Mouse (Mus musculus) embryonic facial prominence, embryonic 13.5 days (tissue): ENCODE results near the gene Gng8. TPM values are rescaled to one million over a fixed set of nuclear protein-coding genes. Genes with fewer than 3 reads are reported as not detected.
A peak's percentile ranks its signal among the peaks of the same experiment; 100 is the strongest.

Experiments
- ATAC-seq: fragments of 200-750 bp; cut with Nextera tagmentation; 2 replicates; pipeline ENCODE4 v1.8.0; 2017; ENCODE audit warnings: low read depth; ENCODE audit not compliant: insufficient number of reproducible peaks, insufficient read depth, low FRiP score, low TSS enrichment
- H3K27ac ChIP-seq: fragments of 300-500 bp; sonication (generic); 2 replicates; pipeline ENCODE4 v1.5.1; 2015; ENCODE audit warnings: moderate library complexity, mild to moderate bottlenecking, inconsistent platforms
- H3K27me3 ChIP-seq: fragments of 300-500 bp; sonication (generic); 2 replicates; pipeline ENCODE4 v1.6.1; 2015; ENCODE audit warnings: mild to moderate bottlenecking, inconsistent platforms
- H3K36me3 ChIP-seq: fragments of 300-500 bp; sonication (generic); 2 replicates; pipeline ENCODE4 v1.6.1; 2015; ENCODE audit warnings: mild to moderate bottlenecking, inconsistent platforms
- H3K4me1 ChIP-seq: fragments of 300-500 bp; sonication (generic); 2 replicates; pipeline ENCODE4 v1.6.1; 2015; ENCODE audit warnings: inconsistent platforms
- H3K4me2 ChIP-seq: fragments of 300-500 bp; sonication (generic); 2 replicates; pipeline ENCODE4 v1.6.1; 2015; ENCODE audit warnings: moderate library complexity, mild to moderate bottlenecking, inconsistent platforms
- H3K4me3 ChIP-seq: fragments of 300-500 bp; sonication (generic); 2 replicates; pipeline ENCODE4 v1.5.1; 2015; ENCODE audit warnings: mild to moderate bottlenecking, inconsistent platforms
- H3K9ac ChIP-seq: fragments of 300-500 bp; sonication (generic); 2 replicates; pipeline ENCODE4 v1.6.1; 2015; ENCODE audit warnings: mild to moderate bottlenecking, inconsistent platforms
- H3K9me3 ChIP-seq: fragments of 300-500 bp; sonication (generic); 2 replicates; pipeline ENCODE4 v1.6.1; 2016; ENCODE audit warnings: inconsistent platforms
- WGBS: fragments of 180-500 bp; shearing (Covaris S2); methylation state at CpG from one replicate; pipeline ENCODE4 v1.1.7; 2015; ENCODE audit warnings: mixed read lengths; 5-methylcytosine and 5-hydroxymethylcytosine counted together
- polyA plus RNA-seq: library from polyadenylated mRNA; unstranded; fragments of >200 nt; fragmentation: Nextera tagmentation; extraction: Ambion mirVana; gene quantifications from 2 replicates; pipeline ENCODE4 v1.2.1, GENCODE M21; 2015

Gng8 gene
- polyA plus RNA-seq, 1 experiment from 2014 or later, result 19.9 TPM

GRCm38 (mm10) chr7:16918014-16918413 lies 26.4 kb downstream of the Gng8 start:
- Histone ChIP-seq H3K9ac (0 out of 2 replicates have a peak overlapping the region, but pooled peaks have one; percentile 11), H3K27ac (no peak overlapping the region), H3K4me2 (no peak overlapping the region), H3K4me3 (no peak overlapping the region), H3K9me3 (no peaks in the 10 kb centered on the region), H3K36me3 (peaks cover 61% of the 10 kb centered on the region), H3K4me1 (peaks cover 51% of the 10 kb centered on the region), H3K27me3 (no peaks in the 10 kb centered on the region)
- no peak for ATAC-seq
- WGBS, result 89% methylated on average over 9 of the region's 9 CpGs

- ATAC-seq, result no peak
- no peaks in the 10 kb centered on the region for H3K27me3 ChIP-seq
- no peak overlapping the region for H3K9ac ChIP-seq
- peaks cover 51% of the 10 kb centered on the region for H3K4me1 ChIP-seq
- WGBS, result 69% methylated on average over 3 of the region's 3 CpGs
- no peak overlapping the region for H3K27ac ChIP-seq
- no peak overlapping the region for H3K4me2 ChIP-seq
- no peak overlapping the region for H3K4me3 ChIP-seq
- H3K9me3 ChIP-seq, result no peaks in the 10 kb centered on the region
- H3K36me3 ChIP-seq, result peaks cover 61% of the 10 kb centered on the region
Measured at GRCm38 (mm10) chr7:16918670-16919069, 27.1 kb downstream of the Gng8 start.

- peaks cover 48% of the 10 kb centered on the region for H3K4me1 ChIP-seq
- peak overlapping the region; percentile 65 for H3K9ac ChIP-seq
- no peaks in the 10 kb centered on the region for H3K27me3 ChIP-seq
- peaks cover 56% of the 10 kb centered on the region for H3K36me3 ChIP-seq
- H3K9me3 ChIP-seq, result no peaks in the 10 kb centered on the region
- 76% methylated on average over 13 of the region's 13 CpGs for WGBS
- H3K4me2 ChIP-seq, result peak overlapping the region; percentile 90
- no peak for ATAC-seq
- peak overlapping the region; percentile 16 for H3K4me3 ChIP-seq
- peak overlapping the region; percentile 71 for H3K27ac ChIP-seq
Measured at GRCm38 (mm10) chr7:16919395-16920149, 28.0 kb downstream of the Gng8 start.

- Histone ChIP-seq H3K9me3 (no peaks in the 10 kb centered on the region), H3K27me3 (no peaks in the 10 kb centered on the region), H3K4me3 (peak overlapping the region; percentile 16), H3K36me3 (peaks cover 50% of the 10 kb centered on the region), H3K4me2 (peak overlapping the region; percentile 90), H3K9ac (peak overlapping the region; percentile 65), H3K4me1 (peaks cover 48% of the 10 kb centered on the region), H3K27ac (peak overlapping the region; percentile 71)
- 64% methylated on average over 7 of the region's 7 CpGs for WGBS
- ATAC-seq, result no peak
Measured at GRCm38 (mm10) chr7:16920150-16920579, 28.6 kb downstream of the Gng8 start.

- H3K27me3 ChIP-seq, result no peaks in the 10 kb centered on the region
- peak overlapping the region; percentile 98 for H3K9ac ChIP-seq
- H3K9me3 ChIP-seq, result no peaks in the 10 kb centered on the region
- H3K4me2 ChIP-seq, result peak overlapping the region; percentile 90
- peak overlapping the region; percentile 96 for H3K27ac ChIP-seq
- peak overlapping the region; percentile 94 for H3K4me3 ChIP-seq
- 25% methylated on average over 21 of the region's 21 CpGs for WGBS
- H3K4me1 ChIP-seq, result peaks cover 48% of the 10 kb centered on the region
- peaks cover 41% of the 10 kb centered on the region for H3K36me3 ChIP-seq
- ATAC-seq, result no peak
Measured at GRCm38 (mm10) chr7:16920818-16921791, 29.5 kb downstream of the Gng8 start.

GRCm38 (mm10) chr7:16921881-16922335 lies 30.3 kb downstream of the Gng8 start:
- H3K27me3 ChIP-seq, result no peaks in the 10 kb centered on the region
- WGBS, result 23% methylated on average over 6 of the region's 6 CpGs
- ATAC-seq, result no peak

GRCm38 (mm10) chr7:16922360-16922973 lies 30.9 kb downstream of the Gng8 start:
- Histone ChIP-seq H3K36me3 (peaks cover 27% of the 10 kb centered on the region), H3K9ac (peak overlapping the region; percentile 98), H3K9me3 (no peaks in the 10 kb centered on the region), H3K27me3 (no peaks in the 10 kb centered on the region), H3K4me3 (peak overlapping the region; percentile 94), H3K4me1 (peaks cover 48% of the 10 kb centered on the region), H3K27ac (peak overlapping the region; percentile 96), H3K4me2 (peak overlapping the region; percentile 90)
- ATAC-seq, result no peak
- WGBS, result 48% methylated on average over 10 of the region's 10 CpGs

More at GRCm38 (mm10) chr7:16921881-16922335, 30.3 kb downstream of the Gng8 start:
- Histone ChIP-seq H3K9me3 (no peaks in the 10 kb centered on the region), H3K9ac (peak overlapping the region; percentile 98), H3K36me3 (peaks cover 33% of the 10 kb centered on the region), H3K27ac (peak overlapping the region; percentile 96), H3K4me2 (peak overlapping the region; percentile 90), H3K4me3 (peak overlapping the region; percentile 94), H3K4me1 (peaks cover 48% of the 10 kb centered on the region)

- WGBS, result under 1% methylated on average over 57 of the region's 57 CpGs
- Histone ChIP-seq H3K27me3 (no peaks in the 10 kb centered on the region), H3K4me2 (peak overlapping the region; percentile 90), H3K4me3 (peak overlapping the region; percentile 94), H3K9me3 (no peaks in the 10 kb centered on the region), H3K27ac (peak overlapping the region; percentile 96), H3K4me1 (peaks cover 47% of the 10 kb centered on the region), H3K36me3 (peaks cover 17% of the 10 kb centered on the region), H3K9ac (peak overlapping the region; percentile 98)
- ATAC-seq, result no peak
Measured at GRCm38 (mm10) chr7:16923283-16924036, 31.9 kb downstream of the Gng8 start.

- Histone ChIP-seq H3K36me3 (peaks cover 10% of the 10 kb centered on the region), H3K9me3 (no peaks in the 10 kb centered on the region), H3K4me1 (peaks cover 39% of the 10 kb centered on the region), H3K4me2 (peak within 1 kb of the TSS; percentile 90), H3K9ac (peak within 1 kb of the TSS; percentile 98), H3K4me3 (peak within 1 kb of the TSS; percentile 94), H3K27me3 (no peaks in the 10 kb centered on the region), H3K27ac (peak within 1 kb of the TSS; percentile 96)
- WGBS, result 2% methylated on average over 64 of the region's 64 CpGs
- ATAC-seq, result peak; percentile 89
Measured at GRCm38 (mm10) chr7:16924037-16924834, 32.6 kb downstream of the Gng8 start, which contains the start of gene Calm3. Gene Calm3 (minus strand): TSS chr7:16924114.

GRCm38 (mm10) chr7:16928341-16928740 lies 36.8 kb downstream of the Gng8 start:
- H3K36me3 ChIP-seq, result no peaks in the 10 kb centered on the region
- 0 out of 2 replicates have a peak, but pooled peaks cover 3% of the 10 kb centered on the region for H3K4me1 ChIP-seq
- H3K9ac ChIP-seq, result no peak overlapping the region
- 38% methylated on average over 2 of the region's 2 CpGs for WGBS
- H3K4me2 ChIP-seq, result no peak overlapping the region
- H3K9me3 ChIP-seq, result no peaks in the 10 kb centered on the region
- no peak overlapping the region for H3K4me3 ChIP-seq
- H3K27ac ChIP-seq, result no peak overlapping the region
- no peaks in the 10 kb centered on the region for H3K27me3 ChIP-seq
- ATAC-seq, result no peak
